Mouse (Mus musculus): Measurements from ENCODE around the gene Arntl2. TPM values are rescaled to one million over a fixed set of nuclear protein-coding genes. Genes with fewer than 3 reads are reported as not detected.

The Arntl2 gene
- total and polyA plus RNA-seq, 3 experiments: 16.8 to 20.6 TPM; not detected in 1

GRCm38 (mm10) chr6:146845961-146846750, 50.3 kb downstream of the Arntl2 start (continued):
- TF ChIP-seq BHLHE40 (IDR thresholded peaks at IDR 0.05; ENCODE audit: borderline replicate concordance, low read depth, low read length) (no peak), NRF1 (IDR thresholded peaks at IDR 0.05; ENCODE audit: insufficient read depth, low read depth, low read length, poor library complexity, severe bottlenecking) (no peak), CTCF (IDR thresholded peaks at IDR 0.05 in 2 of 3, conservative IDR thresholded peaks at IDR 0.05 in 1 of 3; ENCODE audit: control insufficient read depth in 1 of 3, insufficient read depth in 1 of 3, low read depth in 2 of 3, low read length in 3 of 3, poor library complexity in 1 of 3, severe bottlenecking in 1 of 3) (no peak), EP300 (IDR thresholded peaks at IDR 0.05; ENCODE audit: low read depth in 1 of 2, low read length in 2 of 2) (peak in 1 of 2 experiments; percentile 83)

DNA sequence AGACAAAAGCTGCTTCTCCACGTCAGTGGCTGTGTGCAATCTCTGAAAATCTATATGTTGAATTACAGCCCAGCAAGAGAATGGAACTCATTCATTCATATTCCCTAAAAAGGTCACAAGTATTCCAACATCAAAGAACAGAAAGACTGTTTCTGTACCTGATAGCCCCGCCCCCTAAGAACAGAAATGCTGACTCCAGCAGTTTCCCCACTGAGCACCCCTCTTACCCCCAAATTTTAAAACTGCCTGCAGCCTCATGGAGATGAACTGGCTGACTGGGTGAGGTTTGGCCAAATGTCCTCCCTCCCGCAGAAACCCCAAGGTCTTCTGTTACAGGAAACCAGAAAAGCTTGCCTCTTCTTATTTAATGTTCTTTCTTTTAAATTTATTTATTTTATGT, 51.5 kb downstream of the Arntl2 start:
- H3K9ac ChIP-seq (ENCODE audit: control insufficient read depth, low read depth, low read length, poor library complexity, severe bottlenecking): no peak overlapping the region
- H3K4me1 ChIP-seq (ENCODE audit: control insufficient read depth in 1 of 2, insufficient read depth in 2 of 2, low read length in 2 of 2): peaks cover 32 to 49% of the 10 kb centered on the region in 2 experiments
- no peak for TF ChIP-seq MYB (IDR thresholded peaks at IDR 0.05; ENCODE audit: low read depth, low read length)
- TF ChIP-seq JUND (IDR thresholded peaks at IDR 0.05; ENCODE audit: low read depth, low read length): no peak
- TF ChIP-seq MAFK (IDR thresholded peaks at IDR 0.05; ENCODE audit: borderline replicate concordance, low read depth, low read length): peak; percentile 75
- H3K27ac ChIP-seq (ENCODE audit: control insufficient read depth, low read depth, low read length): peak overlapping the region; percentile 86; the same call in 1 of the 2 replicates
- H3K36me3 ChIP-seq (ENCODE audit: control insufficient read depth in 1 of 2, insufficient read depth in 2 of 2, low read length in 2 of 2): peaks cover 0 to 36% of the 10 kb centered on the region in 2 experiments; a peak in 2 of 4 replicates
- H3K9me3 ChIP-seq (replicated peaks; ENCODE audit: insufficient read depth, low read length): no peaks in the 10 kb centered on the region
- no peaks in the 10 kb centered on the region for H3K27me3 ChIP-seq (ENCODE audit: control insufficient read depth in 1 of 2, insufficient read depth in 2 of 2, low read length in 2 of 2)
- H3K79me2 ChIP-seq (ENCODE audit: control insufficient read depth, insufficient read depth, low read length, poor library complexity): no peaks in the 10 kb centered on the region
- no peak overlapping the region for H3K4me3 ChIP-seq (ENCODE audit: control insufficient read depth in 1 of 2, insufficient read depth in 1 of 2, low read depth in 2 of 2, low read length in 2 of 2)
- DNase-seq (ENCODE audit: low read depth, low spot score): no peak

GRCm38 (mm10) chr6:146848281-146848680, 52.4 kb downstream of the Arntl2 start:
- H3K9ac ChIP-seq (ENCODE audit: control insufficient read depth, low read depth, low read length, poor library complexity, severe bottlenecking): no peak overlapping the region
- H3K79me2 ChIP-seq (ENCODE audit: control insufficient read depth, insufficient read depth, low read length, poor library complexity): no peaks in the 10 kb centered on the region
- no peaks in the 10 kb centered on the region for H3K27me3 ChIP-seq (ENCODE audit: control insufficient read depth in 1 of 2, insufficient read depth in 2 of 2, low read length in 2 of 2)
- no peaks in the 10 kb centered on the region for H3K9me3 ChIP-seq (replicated peaks; ENCODE audit: insufficient read depth, low read length)
- TF ChIP-seq NRF1 (IDR thresholded peaks at IDR 0.05; ENCODE audit: insufficient read depth, low read depth, low read length, poor library complexity, severe bottlenecking) (no peak), ELF1 (IDR thresholded peaks at IDR 0.05; ENCODE audit: low read depth, low read length) (no peak), MXI1 (IDR thresholded peaks at IDR 0.05; ENCODE audit: low read depth, low read length) (no peak), RAD21 (IDR thresholded peaks at IDR 0.05; ENCODE audit: low read depth, low read length) (no peak), POLR2AphosphoS2 (IDR thresholded peaks at IDR 0.05; ENCODE audit: low read length) (no peak), USF1 (IDR thresholded peaks at IDR 0.05; ENCODE audit: low read depth, low read length) (no peak), RCOR1 (IDR thresholded peaks at IDR 0.05; ENCODE audit: low read depth, low read length) (no peak), SIN3A (IDR thresholded peaks at IDR 0.05; ENCODE audit: low read length) (no peak), JUND (IDR thresholded peaks at IDR 0.05; ENCODE audit: low read depth, low read length) (no peak), NELFE (IDR thresholded peaks at IDR 0.05; ENCODE audit: low read depth, low read length) (no peak)
- H3K27ac ChIP-seq (ENCODE audit: control insufficient read depth, low read depth, low read length): no peak overlapping the region
- DNase-seq (ENCODE audit: low read depth, low spot score): peak; percentile 34
- peaks cover 30 to 51% of the 10 kb centered on the region in 2 experiments for H3K4me1 ChIP-seq (ENCODE audit: control insufficient read depth in 1 of 2, insufficient read depth in 2 of 2, low read length in 2 of 2)
- no peak overlapping the region for H3K4me3 ChIP-seq (ENCODE audit: control insufficient read depth in 1 of 2, insufficient read depth in 1 of 2, low read depth in 2 of 2, low read length in 2 of 2)
- H3K36me3 ChIP-seq (ENCODE audit: control insufficient read depth in 1 of 2, insufficient read depth in 2 of 2, low read length in 2 of 2): peaks cover 0 to 44% of the 10 kb centered on the region in 2 experiments; a peak in 2 of 4 replicates
